Mouse (Mus musculus) testis, adult 2 months (tissue): ENCODE measurements around the gene Olfr1042. TPM values are rescaled to one million over a fixed set of nuclear protein-coding genes. Genes with fewer than 3 reads are reported as not detected.
"Not testable (repeated sequence)": the region's sequence is repeated elsewhere in the genome, so short reads cannot be mapped to it uniquely, and the experiment has no call there.

Source experiments
- H3K27ac ChIP-seq: fragments of 200-500 bp; 2 replicates; pipeline ENCODE4 v1.5.1; 2012; ENCODE audit warnings: low read depth, low read length; ENCODE audit not compliant: control insufficient read depth, insufficient read depth
- H3K27me3 ChIP-seq: fragments of 200-500 bp; 2 replicates; pipeline ENCODE4 v1.6.1; 2012; ENCODE audit warnings: mild to moderate bottlenecking, low read length, moderate library complexity; ENCODE audit not compliant: control insufficient read depth, insufficient read depth
- H3K36me3 ChIP-seq: fragments of 200-500 bp; 2 replicates; pipeline ENCODE4 v1.6.1; 2012; ENCODE audit warnings: mild to moderate bottlenecking, low read length; ENCODE audit not compliant: control insufficient read depth, insufficient read depth
- H3K4me1 ChIP-seq: fragments of 200-500 bp; 2 replicates; pipeline ENCODE4 v1.6.1; 2012; ENCODE audit warnings: low read length; ENCODE audit not compliant: control insufficient read depth, insufficient read depth
- H3K4me3 ChIP-seq: fragments of 200-500 bp; 2 replicates; pipeline ENCODE4 v1.5.1; 2012; ENCODE audit warnings: low read depth, mild to moderate bottlenecking, low read length, moderate library complexity, mixed read lengths; ENCODE audit not compliant: control insufficient read depth
- CTCF ChIP-seq: fragments of 200-500 bp; IDR thresholded peaks from 2 replicates; pipeline ENCODE4 v1.5.1; 2012; ENCODE audit warnings: low read depth, mild to moderate bottlenecking, inconsistent platforms, low read length, moderate library complexity; ENCODE audit not compliant: control insufficient read depth, insufficient read depth, insufficient replicate concordance
- POLR2A ChIP-seq: fragments of 200-500 bp; IDR thresholded peaks from 2 replicates; pipeline ENCODE4 v1.6.1; 2012; ENCODE audit warnings: low read depth, mild to moderate bottlenecking, inconsistent platforms, low read length, moderate library complexity; ENCODE audit not compliant: control insufficient read depth
- polyA plus RNA-seq: library from polyadenylated mRNA; depleted of rRNA; stranded (reverse); fragments of >200 nt; gene quantifications from 2 replicates; pipeline ENCODE4 v1.2.3, GENCODE M21; 2012; rRNA removed

Olfr1042 gene
- polyA plus RNA-seq: not detected in 2 replicates

- Histone ChIP-seq H3K4me1 (no peaks in the 10 kb centered on the region), H3K4me3 (no peak within 1 kb of the TSS), H3K27me3 (no peaks in the 10 kb centered on the region), H3K27ac (no peak within 1 kb of the TSS), H3K36me3 (no peaks in the 10 kb centered on the region)
- TF ChIP-seq POLR2A: no peak
- no peak for TF ChIP-seq CTCF
Observed at GRCm38 (mm10) chr2:86161738-86162137, at the start of gene Olfr1042. Olfr1042 (minus strand) TSS chr2:86161838.

GRCm38 (mm10) chr2:86202909-86203308 is 41.3 kb upstream of the Olfr1042 start, which contains the start of gene Olfr1045:
Olfr1045 (minus strand) TSS chr2:86203009.
- Histone ChIP-seq H3K27ac (no peak within 1 kb of the TSS), H3K36me3 (no peaks in the 10 kb centered on the region), H3K4me1 (no peaks in the 10 kb centered on the region), H3K27me3 (no peaks in the 10 kb centered on the region), H3K4me3 (no peak within 1 kb of the TSS)
- TF ChIP-seq POLR2A (no peak), CTCF (no peak)

GRCm38 (mm10) chr2:86195863-86196262 is 34.2 kb upstream of the Olfr1042 start:
- Histone ChIP-seq H3K27me3 (no peaks in the 10 kb centered on the region), H3K36me3 (no peaks in the 10 kb centered on the region), H3K4me3 (no peak overlapping the region), H3K27ac (no peak overlapping the region), H3K4me1 (no peaks in the 10 kb centered on the region)
- TF ChIP-seq POLR2A: no peak
- TF ChIP-seq CTCF: no peak

- no peaks in the 10 kb centered on the region for H3K27me3 ChIP-seq
- no peaks in the 10 kb centered on the region for H3K4me1 ChIP-seq
- no peak within 1 kb of the TSS for H3K4me3 ChIP-seq
- H3K36me3 ChIP-seq: no peaks in the 10 kb centered on the region
- TF ChIP-seq CTCF (no peak), POLR2A (no peak)
- H3K27ac ChIP-seq: no peak within 1 kb of the TSS
Observed at GRCm38 (mm10) chr2:86185583-86185982, 23.9 kb upstream of the Olfr1042 start, which contains the start of gene Olfr52. Olfr52 (minus strand) TSS chr2:86185683.

GRCm38 (mm10) chr2:86179950-86180349 is 18.3 kb upstream of the Olfr1042 start:
- H3K4me1 ChIP-seq: no peaks in the 10 kb centered on the region
- no peaks in the 10 kb centered on the region for H3K36me3 ChIP-seq
- no peak overlapping the region for H3K27ac ChIP-seq
- no peak overlapping the region for H3K4me3 ChIP-seq
- no peak for TF ChIP-seq POLR2A
- no peak for TF ChIP-seq CTCF
- no peaks in the 10 kb centered on the region for H3K27me3 ChIP-seq

- no peak within 1 kb of the TSS for H3K27ac ChIP-seq
- no peaks in the 10 kb centered on the region for H3K36me3 ChIP-seq
- H3K4me1 ChIP-seq: no peaks in the 10 kb centered on the region
- H3K4me3 ChIP-seq: no peak within 1 kb of the TSS
- TF ChIP-seq POLR2A (no peak), CTCF (no peak)
- no peaks in the 10 kb centered on the region for H3K27me3 ChIP-seq
Observed at GRCm38 (mm10) chr2:86177720-86178119, 16.1 kb upstream of the Olfr1042 start, which contains the start of gene Olfr1044. Olfr1044 (minus strand) TSS chr2:86177820.

- not testable (repeated sequence) for H3K4me3 ChIP-seq, H3K36me3 ChIP-seq, H3K27ac ChIP-seq, H3K4me1 ChIP-seq, H3K27me3 ChIP-seq
Observed at GRCm38 (mm10) chr2:86175422-86175821, 13.8 kb upstream of the Olfr1042 start.

- Histone ChIP-seq H3K27me3 (no peaks in the 10 kb centered on the region), H3K27ac (no peak within 1 kb of the TSS), H3K4me1 (no peaks in the 10 kb centered on the region), H3K4me3 (no peak within 1 kb of the TSS), H3K36me3 (no peaks in the 10 kb centered on the region)
- no peak for TF ChIP-seq POLR2A
- no peak for TF ChIP-seq CTCF
Observed at GRCm38 (mm10) chr2:86167422-86167821, 5.8 kb upstream of the Olfr1042 start, which contains the start of gene Olfr1043. Olfr1043 (minus strand) TSS chr2:86167522.
